Mouse (Mus musculus): ENCODE data around the gene Clstn1. TPM values are rescaled to one million over a fixed set of nuclear protein-coding genes. Genes with fewer than 3 reads are reported as not detected.
A peak's percentile ranks its signal among the peaks of the same experiment; 100 is the strongest.

Clstn1 gene
- polyA plus RNA-seq, 1 experiment: 53.6 TPM

DNA sequence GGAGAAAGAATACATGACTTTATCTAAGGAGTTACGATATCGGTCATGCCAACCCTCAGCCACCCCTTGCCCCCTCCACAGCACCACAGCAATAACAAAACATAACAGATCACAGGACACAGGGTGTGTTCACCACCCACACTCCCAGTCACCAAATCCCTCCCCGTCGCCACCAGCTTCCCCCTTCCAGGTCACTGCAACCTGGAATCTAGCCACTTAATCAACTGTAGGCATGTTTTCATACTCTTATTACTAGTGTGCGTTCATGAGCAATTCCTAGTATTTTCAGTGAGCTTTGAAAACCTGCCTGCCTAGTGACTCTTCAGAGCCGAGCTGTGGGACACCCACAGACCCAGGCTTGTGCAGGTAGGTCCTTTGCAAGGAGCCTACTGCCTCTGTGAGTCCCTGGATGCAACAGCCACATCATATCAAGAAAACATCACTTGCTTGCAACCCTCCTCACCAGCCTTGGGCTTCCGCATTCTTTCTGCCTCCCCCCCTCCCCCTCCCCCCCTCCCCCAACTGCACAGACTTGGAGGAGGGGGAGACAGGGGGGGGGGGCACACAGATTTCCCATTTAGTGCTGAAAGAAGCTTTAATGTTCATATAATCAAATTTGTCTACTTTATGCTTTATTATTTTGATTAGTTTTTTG lies 77.7 kb downstream of the Clstn1 start:
- no peaks in the 10 kb centered on the region for H3K4me1 ChIP-seq (ENCODE audit: control insufficient read depth, insufficient read depth, low read length)
- H3K27ac ChIP-seq (ENCODE audit: insufficient read depth, low read length): no peak overlapping the region
- no peak for TF ChIP-seq POLR2A (IDR thresholded peaks at IDR 0.05; ENCODE audit: low read depth, low read length)
- no peak for TF ChIP-seq CTCF (IDR thresholded peaks at IDR 0.05; ENCODE audit: borderline replicate concordance, insufficient read depth, low read length)

DNA sequence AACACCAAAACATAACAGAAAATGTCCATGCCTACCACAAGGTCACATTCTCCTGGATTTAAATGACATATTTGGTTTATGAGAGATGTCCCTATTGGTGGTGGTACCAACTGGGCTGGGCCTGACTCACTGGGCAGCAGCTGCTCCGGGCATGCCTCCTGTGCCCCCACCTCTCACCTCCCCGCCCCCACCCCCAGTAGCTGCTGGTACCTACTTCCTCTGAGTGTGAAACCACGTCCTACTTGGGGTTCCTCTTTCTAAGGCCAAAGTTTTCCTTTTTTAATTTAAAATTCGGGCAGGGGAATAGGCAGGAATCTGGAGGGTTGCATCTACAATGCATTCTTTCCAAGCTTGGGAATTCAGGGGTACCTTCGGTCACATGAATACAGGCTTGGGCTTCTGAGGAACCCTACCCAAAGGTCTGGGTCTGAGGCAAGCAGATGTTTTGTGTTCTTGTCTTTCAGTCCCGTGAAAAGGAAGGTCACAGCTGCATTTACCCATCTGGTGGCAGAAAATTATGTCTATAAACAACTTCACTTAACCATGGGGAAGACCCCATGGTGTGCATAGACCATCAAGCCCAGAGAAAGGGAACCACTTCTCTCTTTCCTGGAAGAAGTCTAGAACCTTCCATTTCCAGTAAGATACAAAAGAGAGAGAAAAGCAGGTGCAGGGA lies 78.9 kb downstream of the Clstn1 start:
- H3K4me1 ChIP-seq (ENCODE audit: control insufficient read depth, insufficient read depth, low read length): no peaks in the 10 kb centered on the region

More for the DNA sequence above, 77.7 kb downstream of the Clstn1 start:
- H3K4me3 ChIP-seq (ENCODE audit: insufficient read depth, low read length): no peak overlapping the region

DNA sequence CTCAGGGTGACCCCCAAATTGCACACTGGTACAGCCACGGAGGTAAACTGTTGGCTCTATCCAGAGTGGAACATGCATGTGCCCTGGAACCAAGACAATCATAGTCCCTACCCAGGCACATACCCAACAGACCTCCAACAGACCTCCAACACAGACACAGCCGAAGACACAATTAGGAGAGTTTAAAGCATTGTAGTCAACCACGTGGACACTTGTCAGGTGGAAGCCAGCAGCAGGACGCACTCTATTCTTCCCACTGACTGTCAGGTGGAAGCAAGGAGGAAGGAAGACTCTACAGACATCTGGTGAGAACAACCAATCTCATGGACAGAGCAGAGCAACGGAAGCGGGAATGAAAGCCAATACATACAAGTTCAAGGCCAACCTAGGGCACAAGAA lies 79.4 kb downstream of the Clstn1 start:
- H3K27ac ChIP-seq (ENCODE audit: insufficient read depth, low read length): no peak overlapping the region
- no peak for TF ChIP-seq POLR2A (IDR thresholded peaks at IDR 0.05; ENCODE audit: low read depth, low read length)
- TF ChIP-seq CTCF (IDR thresholded peaks at IDR 0.05; ENCODE audit: borderline replicate concordance, insufficient read depth, low read length): no peak
- H3K4me3 ChIP-seq (ENCODE audit: insufficient read depth, low read length): no peak overlapping the region
- H3K4me1 ChIP-seq (ENCODE audit: control insufficient read depth, insufficient read depth, low read length): no peaks in the 10 kb centered on the region

More for the DNA sequence above, 78.9 kb downstream of the Clstn1 start:
- TF ChIP-seq CTCF (IDR thresholded peaks at IDR 0.05; ENCODE audit: borderline replicate concordance, insufficient read depth, low read length) (no peak), POLR2A (IDR thresholded peaks at IDR 0.05; ENCODE audit: low read depth, low read length) (no peak)
- Histone ChIP-seq H3K4me3 (ENCODE audit: insufficient read depth, low read length) (no peak overlapping the region), H3K27ac (ENCODE audit: insufficient read depth, low read length) (no peak overlapping the region)

DNA sequence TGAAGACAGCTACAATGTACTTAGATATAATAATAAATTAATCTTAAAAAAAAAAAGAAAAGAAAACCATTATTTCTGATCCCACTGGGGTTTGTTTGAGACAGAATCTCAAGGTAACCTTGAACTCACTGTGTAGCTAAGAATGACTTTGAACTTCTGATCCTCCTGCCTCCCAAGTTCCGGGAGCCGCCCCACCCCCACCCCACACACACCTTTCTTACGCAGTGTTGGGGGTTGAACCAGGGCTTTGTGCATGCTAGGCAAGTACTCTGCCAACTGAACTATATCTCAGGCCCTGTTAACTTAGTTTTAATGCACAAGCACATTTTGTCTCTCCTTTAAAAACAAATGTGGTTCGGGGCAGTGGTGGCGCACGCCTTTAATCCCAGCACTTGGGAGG lies 84.9 kb downstream of the Clstn1 start:
- H3K27ac ChIP-seq (ENCODE audit: insufficient read depth, low read length): no peak overlapping the region
- H3K4me1 ChIP-seq (ENCODE audit: control insufficient read depth, insufficient read depth, low read length): no peaks in the 10 kb centered on the region
- no peak overlapping the region for H3K4me3 ChIP-seq (ENCODE audit: insufficient read depth, low read length)
- TF ChIP-seq CTCF (IDR thresholded peaks at IDR 0.05; ENCODE audit: borderline replicate concordance, insufficient read depth, low read length): no peak
- no peak for TF ChIP-seq POLR2A (IDR thresholded peaks at IDR 0.05; ENCODE audit: low read depth, low read length)

DNA sequence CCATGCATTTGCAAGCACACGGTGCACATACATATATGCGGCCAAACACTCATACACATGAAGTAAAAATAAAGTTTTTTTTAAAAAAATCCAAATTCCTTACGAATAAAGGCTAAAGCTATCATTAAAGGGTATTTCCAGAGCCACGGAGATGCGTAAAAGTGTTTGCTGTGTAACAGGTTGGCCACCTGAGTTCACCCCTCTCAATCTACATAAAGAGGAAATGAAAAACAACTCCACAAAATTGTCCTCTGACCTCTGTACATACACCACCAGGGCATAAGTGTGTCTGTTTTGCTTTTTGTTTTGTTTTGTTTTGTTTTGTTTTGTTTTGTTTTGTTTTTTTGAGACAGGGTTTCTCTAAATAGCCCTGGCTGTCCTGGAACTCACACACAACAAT lies 86.5 kb downstream of the Clstn1 start:
- H3K4me3 ChIP-seq (ENCODE audit: insufficient read depth, low read length): no peak overlapping the region
- TF ChIP-seq CTCF (IDR thresholded peaks at IDR 0.05; ENCODE audit: borderline replicate concordance, insufficient read depth, low read length) (no peak), POLR2A (IDR thresholded peaks at IDR 0.05; ENCODE audit: low read depth, low read length) (no peak)
- no peak overlapping the region for H3K27ac ChIP-seq (ENCODE audit: insufficient read depth, low read length)
- no peaks in the 10 kb centered on the region for H3K4me1 ChIP-seq (ENCODE audit: control insufficient read depth, insufficient read depth, low read length)

DNA sequence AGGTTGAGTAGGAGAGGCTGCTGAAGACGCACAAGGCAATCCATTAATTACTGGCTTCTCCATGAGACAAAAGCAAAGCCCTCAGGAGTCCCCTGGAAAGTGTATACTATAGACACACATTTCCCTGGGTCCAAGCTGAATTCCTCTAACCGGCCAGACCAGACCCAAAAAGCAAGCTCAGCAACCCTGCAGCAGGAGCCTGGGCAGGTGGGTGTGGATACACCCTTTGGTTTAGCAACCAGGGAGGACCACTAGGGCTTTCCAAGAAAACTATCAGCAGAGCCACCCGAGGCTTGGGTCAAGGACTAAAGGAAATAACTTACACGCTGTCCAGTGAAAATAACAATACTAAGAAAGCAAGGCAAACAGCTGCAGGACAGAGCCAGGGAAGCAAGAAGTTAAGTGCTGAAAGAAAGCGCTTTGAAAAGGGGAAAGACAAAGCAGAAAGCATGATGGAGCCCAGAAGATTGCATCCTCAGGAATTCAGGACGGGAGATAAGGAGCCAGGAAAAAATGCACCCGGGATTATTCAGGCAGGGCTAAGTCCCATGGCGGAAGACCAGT lies 88.6 kb downstream of the Clstn1 start:
- TF ChIP-seq POLR2A (IDR thresholded peaks at IDR 0.05; ENCODE audit: low read depth, low read length) (no peak), CTCF (IDR thresholded peaks at IDR 0.05; ENCODE audit: borderline replicate concordance, insufficient read depth, low read length) (no peak)
- H3K4me3 ChIP-seq (ENCODE audit: insufficient read depth, low read length): peak overlapping the region; percentile 58
- no peak overlapping the region for H3K27ac ChIP-seq (ENCODE audit: insufficient read depth, low read length)
- no peaks in the 10 kb centered on the region for H3K4me1 ChIP-seq (ENCODE audit: control insufficient read depth, insufficient read depth, low read length)

DNA sequence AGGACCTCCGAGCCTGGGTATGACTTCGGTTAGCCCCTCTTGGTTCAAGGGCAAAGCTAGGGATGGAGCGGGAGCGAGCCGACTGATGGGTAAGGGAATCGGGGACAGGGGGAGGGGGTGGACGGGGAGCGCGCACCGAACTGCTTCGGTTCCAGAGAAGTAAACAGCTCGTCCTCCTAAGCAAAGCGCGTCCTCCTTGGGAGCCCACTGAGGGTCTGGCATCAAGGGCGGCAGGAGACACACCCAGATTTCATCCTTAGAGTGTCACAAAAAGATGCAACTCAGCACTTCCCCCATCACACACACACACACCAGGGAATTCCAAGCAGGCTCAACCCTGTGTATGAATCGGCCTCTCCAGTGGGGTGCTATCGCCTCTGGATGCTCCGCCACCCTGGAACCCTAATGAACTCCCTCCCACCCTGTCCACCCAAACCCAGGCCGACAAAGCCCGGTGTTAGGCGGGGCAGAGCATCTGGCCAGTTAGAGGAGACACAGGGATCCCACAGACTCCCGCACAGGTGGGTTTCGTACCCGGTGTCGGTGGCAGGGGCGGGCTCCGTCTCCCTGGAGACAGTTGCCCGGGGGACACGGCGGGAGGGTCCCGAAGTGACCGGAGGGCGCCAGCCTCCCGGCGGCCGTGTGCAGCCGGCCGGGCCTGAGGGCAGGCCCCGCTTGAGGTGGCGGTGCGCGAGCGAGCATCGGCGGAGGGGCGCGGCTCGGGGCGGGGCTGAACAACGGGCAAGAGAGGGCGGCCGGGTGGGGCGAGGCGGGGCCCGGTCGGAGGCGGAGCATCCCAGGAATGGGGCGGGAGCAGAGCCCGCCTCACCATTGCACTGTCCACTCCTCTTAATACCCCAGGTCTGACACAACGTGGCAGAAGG lies 89.4 kb downstream of the Clstn1 start:
- Histone ChIP-seq H3K4me3 (ENCODE audit: insufficient read depth, low read length) (peak overlapping the region; percentile 58), H3K27ac (ENCODE audit: insufficient read depth, low read length) (no peak overlapping the region), H3K4me1 (ENCODE audit: control insufficient read depth, insufficient read depth, low read length) (no peaks in the 10 kb centered on the region)
- TF ChIP-seq POLR2A (IDR thresholded peaks at IDR 0.05; ENCODE audit: low read depth, low read length) (peak; percentile 66), CTCF (IDR thresholded peaks at IDR 0.05; ENCODE audit: borderline replicate concordance, insufficient read depth, low read length) (no peak)

DNA sequence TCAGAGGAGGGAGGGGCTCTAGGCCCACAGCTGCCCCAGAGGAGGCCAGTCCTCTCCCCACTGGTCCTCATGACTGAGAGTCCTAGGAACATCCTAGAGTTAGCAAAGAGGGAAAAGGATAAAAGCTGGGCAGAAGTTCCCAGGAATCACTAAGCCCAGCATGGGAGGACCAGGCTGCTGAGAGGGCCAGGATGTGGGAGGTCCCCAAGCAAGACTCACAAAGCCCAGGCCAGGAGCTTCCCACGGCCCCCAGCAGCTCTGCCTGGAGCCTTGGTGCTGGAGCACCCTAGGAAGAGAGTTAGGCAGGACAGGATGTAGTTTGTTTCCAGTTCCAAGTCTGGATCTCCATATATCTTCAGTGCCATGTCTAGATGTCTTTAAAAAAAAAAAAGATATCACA lies 91.7 kb downstream of the Clstn1 start:
- no peak overlapping the region for H3K27ac ChIP-seq (ENCODE audit: insufficient read depth, low read length)
- no peak for TF ChIP-seq CTCF (IDR thresholded peaks at IDR 0.05; ENCODE audit: borderline replicate concordance, insufficient read depth, low read length)
- no peak for TF ChIP-seq POLR2A (IDR thresholded peaks at IDR 0.05; ENCODE audit: low read depth, low read length)
- H3K4me3 ChIP-seq (ENCODE audit: insufficient read depth, low read length): no peak overlapping the region

DNA sequence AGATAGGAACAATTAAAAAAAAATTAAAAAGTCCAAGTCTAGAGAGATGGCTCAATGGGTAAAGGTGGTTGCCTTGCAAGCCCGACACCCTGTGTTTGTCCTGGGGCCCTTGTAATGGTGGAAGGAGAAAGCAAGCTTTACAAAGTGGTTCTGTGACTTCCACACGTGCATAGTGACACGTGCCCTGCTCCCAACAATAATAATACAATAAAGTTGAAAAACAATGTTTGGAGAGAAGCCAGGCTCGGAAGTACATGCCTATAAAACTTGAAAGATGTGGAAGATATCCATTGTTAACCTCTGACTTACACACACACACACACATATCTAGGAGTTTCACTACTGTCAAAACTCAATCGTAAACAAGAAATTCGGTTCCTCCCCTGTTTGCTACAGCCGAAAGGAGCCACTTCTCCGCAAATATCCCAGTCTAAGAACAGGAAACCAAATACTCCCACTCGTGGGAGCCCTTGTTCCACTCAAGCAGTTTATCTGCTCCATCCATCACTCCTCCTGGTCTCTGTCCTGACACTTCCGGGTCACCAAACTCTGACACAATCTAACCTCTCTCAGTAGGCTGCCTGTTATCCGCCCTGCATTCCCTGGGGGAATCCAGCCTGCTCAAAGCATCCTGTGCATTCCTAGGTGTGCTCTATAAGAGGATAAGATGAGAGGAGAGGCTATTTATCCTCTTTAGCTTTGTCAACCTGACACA lies 92.9 kb downstream of the Clstn1 start:
- Histone ChIP-seq H3K4me1 (ENCODE audit: control insufficient read depth, insufficient read depth, low read length) (no peaks in the 10 kb centered on the region), H3K27ac (ENCODE audit: insufficient read depth, low read length) (no peak overlapping the region), H3K4me3 (ENCODE audit: insufficient read depth, low read length) (no peak overlapping the region)
- TF ChIP-seq CTCF (IDR thresholded peaks at IDR 0.05; ENCODE audit: borderline replicate concordance, insufficient read depth, low read length) (no peak), POLR2A (IDR thresholded peaks at IDR 0.05; ENCODE audit: low read depth, low read length) (no peak)

More for the DNA sequence above, 91.7 kb downstream of the Clstn1 start:
- no peaks in the 10 kb centered on the region for H3K4me1 ChIP-seq (ENCODE audit: control insufficient read depth, insufficient read depth, low read length)

Measured in embryonic fibroblast, embryonic 13.5 days (primary cell).